Mouse (Mus musculus): ENCODE measurements around the gene Srpx2.

DNA sequence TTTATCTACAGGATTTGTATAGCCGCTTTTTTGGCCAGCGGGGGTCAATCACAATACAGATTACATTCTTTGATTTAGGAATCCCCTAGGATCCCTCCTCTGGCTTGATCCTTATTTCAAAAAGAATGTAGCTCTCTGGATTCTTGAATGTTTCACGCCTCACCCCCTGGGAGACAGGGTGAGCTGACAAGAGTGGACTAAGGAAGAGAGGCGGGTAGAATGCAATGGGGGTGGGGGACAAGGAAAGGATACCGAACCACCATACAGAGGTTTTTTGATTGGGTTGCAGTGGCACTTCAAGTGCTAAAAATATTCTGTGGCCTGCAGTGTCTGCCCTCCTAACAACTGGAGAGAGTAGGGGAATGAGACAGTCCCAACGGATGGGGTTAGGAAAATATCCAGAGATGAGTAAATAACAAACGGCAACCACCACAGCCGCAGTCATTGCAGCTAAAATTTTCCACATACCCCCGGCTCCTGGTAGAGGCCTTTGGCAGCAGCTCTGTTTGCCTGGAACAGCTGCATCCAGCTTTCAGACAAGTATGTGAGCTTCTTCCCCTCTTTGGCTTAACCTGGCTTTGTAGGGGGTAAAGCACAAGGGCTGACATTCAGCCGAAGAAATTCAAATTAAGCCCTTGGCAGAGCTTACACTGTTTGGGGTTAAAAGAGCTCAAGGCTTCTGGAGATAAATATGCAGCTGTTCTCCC is 3.3 kb downstream of the Srpx2 start:
- TF ChIP-seq CTCF (IDR thresholded peaks at IDR 0.05; ENCODE audit: low read depth) (no peak), EP300 (optimal IDR thresholded peaks at IDR 0.05) (no peak)
